Mouse (Mus musculus) CD4-positive naive resting alpha-beta T cell, adult 76 days (primary cell): ENCODE measurements around the gene Sdcbp2. TPM values are rescaled to one million over a fixed set of nuclear protein-coding genes. Genes with fewer than 3 reads are reported as not detected.

Source experiments
- total RNA-seq: library from RNA; stranded (reverse); gene quantifications from one replicate; pipeline ENCODE4 v1.2.4, GENCODE M21; 2023

Gene Sdcbp2
- 7.9 TPM for total RNA-seq

DNA sequence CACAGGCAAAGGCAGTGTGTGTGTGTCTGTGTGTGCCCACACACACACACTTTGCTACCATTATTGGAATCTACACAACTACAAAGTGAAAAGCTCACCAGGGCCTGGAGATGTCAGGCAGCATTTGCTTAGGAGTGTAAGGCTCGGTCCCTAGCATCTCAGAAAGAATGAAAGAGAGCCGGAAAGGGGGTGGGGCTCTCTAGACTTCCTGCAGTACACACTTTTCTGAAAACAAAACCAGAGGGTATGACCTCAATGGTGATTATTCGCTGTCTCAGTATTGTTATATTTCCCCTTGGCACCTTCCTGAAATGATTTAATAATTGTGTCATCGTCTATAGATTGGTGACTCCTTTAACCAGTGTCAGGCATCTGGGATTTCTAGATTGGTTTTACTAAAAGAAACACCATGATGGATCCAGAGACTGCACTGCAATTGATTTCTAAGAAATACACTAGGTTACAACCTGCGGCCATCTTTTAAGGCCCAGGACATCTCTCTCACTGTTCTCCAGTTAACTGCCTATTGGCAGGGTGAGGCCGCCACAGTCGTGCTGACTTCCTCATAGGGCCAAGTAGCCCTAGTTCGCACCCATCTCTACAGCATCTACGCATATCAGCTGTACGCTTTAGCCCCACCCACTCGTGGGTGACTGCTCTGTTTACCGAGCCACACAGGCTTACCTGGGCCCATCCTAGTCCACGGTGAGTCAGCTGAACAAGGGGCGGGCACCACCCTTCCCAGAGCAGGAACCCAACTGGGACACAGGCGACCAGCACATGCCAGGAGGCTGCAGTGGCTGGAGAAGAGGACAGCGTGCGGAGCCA lies at the start of gene Sdcbp2:
Gene Sdcbp2 (plus strand): TSS at position 750 of the 828 bp plus-strand sequence.

DNA sequence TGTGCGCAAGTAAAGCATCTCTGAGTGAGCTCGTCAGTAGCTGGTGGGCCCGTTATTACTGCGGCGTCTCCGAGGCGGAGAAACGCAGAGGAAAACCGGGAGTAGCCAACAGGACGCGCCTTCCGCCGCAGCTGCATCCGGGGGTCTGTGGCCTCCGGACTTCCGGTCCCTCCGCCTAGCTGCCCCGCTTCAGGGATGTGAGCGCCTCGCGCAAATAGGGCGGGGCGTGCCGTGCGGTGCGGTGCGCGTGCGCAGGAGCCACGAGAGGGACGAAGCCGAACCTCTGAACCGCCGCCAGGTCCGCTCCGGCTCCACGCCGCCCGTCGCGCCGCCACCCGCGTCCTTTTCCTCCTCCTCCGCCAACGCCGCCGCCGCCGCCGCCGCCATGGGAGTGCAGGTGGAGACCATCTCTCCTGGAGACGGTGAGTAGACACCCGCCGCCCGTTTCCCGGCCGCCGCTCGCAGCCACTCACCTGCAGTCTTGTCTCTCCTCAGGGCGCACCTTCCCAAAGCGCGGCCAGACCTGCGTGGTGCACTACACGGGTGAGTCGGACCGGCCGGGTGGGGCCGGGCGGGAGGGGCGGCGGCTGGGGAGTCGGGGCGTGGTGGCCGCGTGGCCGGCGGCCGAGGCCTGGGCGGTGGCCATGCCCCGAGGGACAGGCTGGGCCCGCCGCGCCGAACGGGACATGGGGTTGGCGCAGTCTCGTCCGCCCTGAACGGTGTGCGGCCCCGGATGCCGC lies 29.9 kb upstream of the Sdcbp2 start, which contains the start of gene Fkbp1a:
Gene Fkbp1a (plus strand): TSS at position 161 of the 740 bp plus-strand sequence.

GRCm38 (mm10) chr2:151632159-151632814 lies 59.9 kb downstream of the Sdcbp2 start, which contains the start of gene Snph:
Gene Snph, minus strand, starts transcription at chr2:151632593.

Other genes with a start within 250 kb of the Sdcbp2 start
- not detected for gene 4921509C19Rik, start 96.5 kb upstream of the Sdcbp2 start, total RNA-seq
- 158 TPM for gene Nsfl1c, start 78.4 kb upstream of the Sdcbp2 start, total RNA-seq
- gene Fkbp1a, start 30.1 kb upstream of the Sdcbp2 start, total RNA-seq: 155 TPM
- 9.2 TPM for gene Snph, start 60.0 kb downstream of the Sdcbp2 start, total RNA-seq
- gene Rad21l, start 95.9 kb downstream of the Sdcbp2 start, total RNA-seq: not detected
- gene Tmem74b, start 129.4 kb downstream of the Sdcbp2 start, total RNA-seq: not detected
- 53.2 TPM for gene Psmf1, start 171.6 kb downstream of the Sdcbp2 start, total RNA-seq